Mouse (Mus musculus) thymus, adult 2 months (tissue): ENCODE results near the gene Gm49322.

Experiments used
- CTCF ChIP-seq: fragments of 200-500 bp; IDR thresholded peaks from 2 replicates; pipeline ENCODE4 v1.5.1; 2012; ENCODE audit warnings: mild to moderate bottlenecking, control low read depth, low read length, moderate library complexity, borderline replicate concordance; ENCODE audit not compliant: control insufficient read depth, poor library complexity, insufficient read depth; ENCODE audit errors: extremely low read depth
- POLR2A ChIP-seq: fragments of 200-500 bp; IDR thresholded peaks from 2 replicates; pipeline ENCODE4 v1.6.1; 2012; ENCODE audit warnings: mild to moderate bottlenecking, low read length, control low read depth, moderate library complexity; ENCODE audit not compliant: control insufficient read depth, poor library complexity, insufficient read depth; ENCODE audit errors: extremely low read depth

GRCm38 (mm10) chr10:80658841-80659202 lies 53.0 kb downstream of the Gm49322 start:
- TF ChIP-seq POLR2A = no peak
- TF ChIP-seq CTCF = no peak
